In genomic region chrY:872404-872803, GRCm38 (mm10) we compare ENCODE assay signal across 21 mouse cellular contexts. TPM values are rescaled to one million over a fixed set of nuclear protein-coding genes. Genes with fewer than 3 reads are reported as not detected.
A peak's percentile ranks its signal among the peaks of the same experiment; 100 is the strongest.
DNase-seq lines count a peak whose midpoint lies in the region; ATAC-seq and TF ChIP-seq lines count a peak whose summit lies in the region.
"Had no signal": no experiment of that assay in that cellular context is flagged by ENCODE, and none has a peak within 500 bp of the region (broad histone marks: within the 10 kb centered on the region; RNA-seq: fewer than 3 reads in every experiment).

No protein-coding gene starts in this region.

- peak; percentile 0 for DNase-seq in kidney, postnatal 0 days (ENCODE audit: low spot score)
- DNase-seq in kidney, postnatal 25 days: no peak
- DNase-seq in midbrain, embryonic 10.5 days (ENCODE audit: low spot score): peak; percentile 12
- DNase-seq in adrenal gland, postnatal 10 days: no peak
- no peak for DNase-seq in adipocyte (ENCODE audit: low spot score)
- DNase-seq in left cerebral cortex, postnatal 36 days (ENCODE audit: low spot score in 2 of 2): no peak
- DNase-seq: adrenal gland, adult 2 months; B cell, adult 2 months; heart, postnatal 14 days; liver, postnatal 0 days; right cerebral cortex, postnatal 25 days had no signal

- no peaks in the 10 kb centered on the region for H3K36me3 ChIP-seq in kidney, postnatal 0 days (ENCODE audit: insufficient read depth, low read length)
- no peaks in the 10 kb centered on the region for H3K36me3 ChIP-seq in forebrain, embryonic 16.5 days (ENCODE audit: control insufficient read depth, insufficient read depth)
- no peaks in the 10 kb centered on the region for H3K36me3 ChIP-seq in midbrain, embryonic 10.5 days
- no peaks in the 10 kb centered on the region for H3K36me3 ChIP-seq in neural tube, embryonic 14.5 days (ENCODE audit: control insufficient read depth, insufficient read depth, low read length)
- H3K36me3 ChIP-seq: embryonic facial prominence, embryonic 13.5 days had no signal

- no peak overlapping the region for H3K4me3 ChIP-seq in kidney, postnatal 0 days (replicated peaks; ENCODE audit: low read depth, low read length)
- no peak overlapping the region for H3K4me3 ChIP-seq in forebrain, embryonic 16.5 days (replicated peaks; ENCODE audit: low read length)
- no peak overlapping the region for H3K4me3 ChIP-seq in midbrain, embryonic 10.5 days
- no peak overlapping the region for H3K4me3 ChIP-seq in neural tube, embryonic 14.5 days (ENCODE audit: low read depth, low read length)
- H3K4me3 ChIP-seq: embryonic facial prominence, embryonic 13.5 days; left cerebral cortex, adult 2 months had no signal

- H3K27me3 ChIP-seq in kidney, postnatal 0 days (ENCODE audit: insufficient read depth, low read length): no peaks in the 10 kb centered on the region
- H3K27me3 ChIP-seq in forebrain, embryonic 16.5 days (replicated peaks; ENCODE audit: control insufficient read depth, insufficient read depth, low read length): no peaks in the 10 kb centered on the region
- no peaks in the 10 kb centered on the region for H3K27me3 ChIP-seq in midbrain, embryonic 10.5 days (ENCODE audit: low read depth, poor library complexity, severe bottlenecking)
- H3K27me3 ChIP-seq in neural tube, embryonic 14.5 days (ENCODE audit: control insufficient read depth, insufficient read depth, low read length): no peaks in the 10 kb centered on the region
- H3K27me3 ChIP-seq: embryonic facial prominence, embryonic 13.5 days had no signal

- H3K4me1 ChIP-seq in kidney, postnatal 0 days (replicated peaks; ENCODE audit: insufficient read depth, low read length): no peaks in the 10 kb centered on the region
- H3K4me1 ChIP-seq in forebrain, embryonic 16.5 days (replicated peaks; ENCODE audit: control insufficient read depth, insufficient read depth, low read length): no peaks in the 10 kb centered on the region
- no peaks in the 10 kb centered on the region for H3K4me1 ChIP-seq in midbrain, embryonic 10.5 days
- H3K4me1 ChIP-seq in neural tube, embryonic 14.5 days (ENCODE audit: control insufficient read depth, insufficient read depth, low read length): no peaks in the 10 kb centered on the region
- H3K4me1 ChIP-seq: embryonic facial prominence, embryonic 13.5 days had no signal

- ATAC-seq in kidney, postnatal 0 days (replicated peaks; ENCODE audit: low FRiP score, low read depth): no peak
- ATAC-seq in forebrain, embryonic 16.5 days: peak; percentile 70
- ATAC-seq in neural tube, embryonic 14.5 days (ENCODE audit: low read depth): peak; percentile 34; the same call in 1 of the 2 replicates
- ATAC-seq: liver, postnatal 0 days had no signal

- no peak overlapping the region for H3K4me2 ChIP-seq in kidney, postnatal 0 days (ENCODE audit: low read length)
- no peak overlapping the region for H3K4me2 ChIP-seq in forebrain, embryonic 16.5 days (ENCODE audit: low read length)
- H3K4me2 ChIP-seq in neural tube, embryonic 14.5 days (ENCODE audit: low read depth, low read length): no peak overlapping the region

- no peak for TF ChIP-seq CTCF in kidney, postnatal 0 days (IDR thresholded peaks at IDR 0.05; ENCODE audit: low read depth)

- H3K27ac ChIP-seq in kidney, postnatal 0 days: no peak overlapping the region
- H3K27ac ChIP-seq in forebrain, embryonic 16.5 days (ENCODE audit: low read length): peak overlapping the region; percentile 63; the same call in 1 of the 2 replicates
- 0 out of 2 replicates have a peak overlapping the region, but pooled peaks have one; percentile 33 for H3K27ac ChIP-seq in midbrain, embryonic 10.5 days (replicated peaks)
- H3K27ac ChIP-seq in neural tube, embryonic 14.5 days (ENCODE audit: low read depth, low read length): no peak overlapping the region
- H3K27ac ChIP-seq: embryonic facial prominence, embryonic 13.5 days; left cerebral cortex, adult 2 months had no signal

- no peak overlapping the region for H3K9ac ChIP-seq in kidney, postnatal 0 days (ENCODE audit: low read depth, low read length)
- H3K9ac ChIP-seq in forebrain, embryonic 16.5 days (replicated peaks; ENCODE audit: low read depth, low read length): no peak overlapping the region
- H3K9ac ChIP-seq in neural tube, embryonic 14.5 days (replicated peaks; ENCODE audit: low read depth, low read length): no peak overlapping the region
- H3K9ac ChIP-seq: embryonic facial prominence, embryonic 13.5 days; liver, postnatal 0 days had no signal

- H3K9me3 ChIP-seq in kidney, postnatal 0 days (replicated peaks; ENCODE audit: low read length): no peaks in the 10 kb centered on the region
- H3K9me3 ChIP-seq in forebrain, embryonic 16.5 days (ENCODE audit: control insufficient read depth, low read length): no peaks in the 10 kb centered on the region
- no peaks in the 10 kb centered on the region for H3K9me3 ChIP-seq in midbrain, embryonic 10.5 days (replicated peaks)
- no peaks in the 10 kb centered on the region for H3K9me3 ChIP-seq in neural tube, embryonic 14.5 days (ENCODE audit: control insufficient read depth, low read length)
- H3K9me3 ChIP-seq: embryonic facial prominence, embryonic 13.5 days had no signal

- intact Hi-C loops in left cerebral cortex, postnatal 36 days (cut with DNase I): no loop called here

RNA-seq across cellular contexts. Expression of gene Kdm5d, which starts 25.2 kb away (rescaled TPM):
- polyA plus RNA-seq in kidney, postnatal 0 days (2015; fragmentation: Nextera tagmentation; extraction: Ambion mirVana): 12.6 TPM in 2 replicates
- 7.4 and 12.3 TPM in 2 replicates for polyA plus RNA-seq in forebrain, embryonic 16.5 days (2015; fragmentation: Nextera tagmentation; extraction: Ambion mirVana)
- polyA plus RNA-seq in midbrain, embryonic 10.5 days (2016; fragmentation: Nextera tagmentation; extraction: Ambion mirVana): 10.4 and 13.6 TPM in 2 replicates
- 27.7 TPM in 1 of 2 replicates, not detected in the other for polyA plus RNA-seq in neural tube, embryonic 14.5 days (2014; fragmentation: Nextera tagmentation; extraction: Ambion mirVana)
- total RNA-seq in adrenal gland, postnatal 10 days (2021): 10 to 100 TPM in 1 of 2 experiments, not detected in 1; 15.0 TPM
- 10 to 100 TPM in 1 of 2 experiments, not detected in 1; 24.8 TPM for total RNA-seq in left cerebral cortex, postnatal 36 days (2021)
- polyA plus RNA-seq: adrenal gland, adult 2 months; liver, postnatal 0 days had no signal

RNA-seq across cellular contexts. Expression of gene Uba1y, which starts 54.0 kb away (rescaled TPM):
- not detected in 2 replicates for polyA plus RNA-seq in kidney, postnatal 0 days (2015; fragmentation: Nextera tagmentation; extraction: Ambion mirVana)
- 0.09 and 0.14 TPM in 2 replicates for polyA plus RNA-seq in forebrain, embryonic 16.5 days (2015; fragmentation: Nextera tagmentation; extraction: Ambion mirVana)
- polyA plus RNA-seq in midbrain, embryonic 10.5 days (2016; fragmentation: Nextera tagmentation; extraction: Ambion mirVana): not detected in 2 replicates
- polyA plus RNA-seq in neural tube, embryonic 14.5 days (2014; fragmentation: Nextera tagmentation; extraction: Ambion mirVana): 0.12 TPM in 1 of 2 replicates, not detected in the other
- not detected for total RNA-seq in adrenal gland, postnatal 10 days (2021)
- not detected for total RNA-seq in left cerebral cortex, postnatal 36 days (2021)
- total RNA-seq: adrenal gland, adult 2 months; gastrocnemius, adult 8-10 months; heart, adult 8-10 months; heart, postnatal 14 days; layer of hippocampus, adult 18-20 months; left cerebral cortex, adult 2 months; monocyte, adult 5-6 weeks had no signal
- polyA plus RNA-seq: adrenal gland, adult 2 months; embryonic facial prominence, embryonic 13.5 days; kidney, adult 2 months; limb, embryonic 14.5 days; liver, postnatal 0 days had no signal

Comparison
In these comparisons a context has a peak if more than half of its experiments do, and no peak if none do; other contexts are left out.
1. DNase-seq: peak in kidney, postnatal 0 days (single experiment) and midbrain, embryonic 10.5 days (single experiment); none in kidney, postnatal 25 days (0 of 2), adrenal gland, postnatal 10 days (single experiment), adipocyte (single experiment) and left cerebral cortex, postnatal 36 days (0 of 2).
2. H3K27ac ChIP-seq: peak in forebrain, embryonic 16.5 days (single experiment) and midbrain, embryonic 10.5 days (single experiment); none in kidney, postnatal 0 days (single experiment) and neural tube, embryonic 14.5 days (single experiment).